Mouse (Mus musculus) bone marrow macrophage, adult 2 months (primary cell): ENCODE results near the gene Podxl2. TPM values are rescaled to one million over a fixed set of nuclear protein-coding genes. Genes with fewer than 3 reads are reported as not detected.

Experiments used
- H3K27ac ChIP-seq: 2 replicates; pipeline ENCODE4 v1.5.1; 2012; ENCODE audit warnings: low read depth, low read length; ENCODE audit not compliant: insufficient read depth
- H3K4me1 ChIP-seq: 2 replicates; pipeline ENCODE4 v1.6.1; 2012; ENCODE audit warnings: low read length; ENCODE audit not compliant: control insufficient read depth, insufficient read depth
- H3K4me3 ChIP-seq: 2 replicates; pipeline ENCODE4 v1.5.1; 2012; ENCODE audit warnings: mild to moderate bottlenecking, low read length, moderate library complexity; ENCODE audit not compliant: insufficient read depth
- CTCF ChIP-seq: IDR thresholded peaks from 2 replicates; pipeline ENCODE4 v1.5.1; 2012; ENCODE audit warnings: low read depth, mild to moderate bottlenecking, low read length, moderate library complexity
- POLR2A ChIP-seq: IDR thresholded peaks from 2 replicates; pipeline ENCODE4 v1.6.1; 2012; ENCODE audit warnings: mild to moderate bottlenecking, low read depth, low read length, borderline replicate concordance
- polyA plus RNA-seq: library from polyadenylated mRNA; stranded (reverse); fragments of >200 nt; gene quantifications from 2 replicates; pipeline ENCODE4 v1.2.4, GENCODE M21; 2012; ENCODE audit not compliant: missing spikeins, insufficient read depth, insufficient read length

Gene Podxl2
- 1.9 TPM in 1 of 2 replicates, not detected in the other for polyA plus RNA-seq

DNA sequence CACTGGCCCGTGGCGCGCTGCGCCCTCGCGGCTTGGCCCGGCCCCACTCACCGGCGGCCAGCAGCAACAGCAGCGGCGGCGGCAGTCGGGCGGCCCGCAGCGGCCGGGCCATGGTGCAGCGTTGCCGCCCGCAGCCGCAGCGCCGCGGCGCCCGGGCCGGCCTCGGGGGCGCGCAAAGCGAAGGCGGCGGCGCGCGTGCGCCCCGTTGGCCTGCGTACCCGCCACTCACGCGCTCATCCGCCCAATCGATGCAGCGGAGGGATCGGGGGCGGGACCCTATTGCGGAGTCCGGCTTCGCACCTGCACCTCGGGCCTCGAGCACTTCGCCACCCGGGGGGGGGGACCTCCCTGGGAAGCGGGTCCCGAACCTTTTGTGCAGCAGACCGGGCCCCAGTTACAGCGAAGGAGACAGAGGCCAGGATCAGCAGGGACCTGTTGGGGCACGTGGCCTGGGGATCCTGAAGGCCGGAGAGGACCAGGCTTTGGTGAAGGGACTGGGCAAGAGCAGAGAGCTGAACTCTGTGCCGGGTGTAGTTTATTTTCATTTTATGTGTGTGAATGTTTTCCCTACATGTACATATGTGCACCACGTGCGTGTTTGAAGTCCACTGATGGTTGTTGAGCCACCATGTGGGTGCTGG lies at the start of gene Podxl2:
TSS of gene Podxl2 (minus strand) at position 177 of the 641 bp plus-strand sequence.
- Histone ChIP-seq H3K27ac (no peak within 1 kb of the TSS), H3K4me3 (peak within 1 kb of the TSS; percentile 37), H3K4me1 (no peaks in the 10 kb centered on the region)
- TF ChIP-seq POLR2A (no peak), CTCF (no peak)

DNA sequence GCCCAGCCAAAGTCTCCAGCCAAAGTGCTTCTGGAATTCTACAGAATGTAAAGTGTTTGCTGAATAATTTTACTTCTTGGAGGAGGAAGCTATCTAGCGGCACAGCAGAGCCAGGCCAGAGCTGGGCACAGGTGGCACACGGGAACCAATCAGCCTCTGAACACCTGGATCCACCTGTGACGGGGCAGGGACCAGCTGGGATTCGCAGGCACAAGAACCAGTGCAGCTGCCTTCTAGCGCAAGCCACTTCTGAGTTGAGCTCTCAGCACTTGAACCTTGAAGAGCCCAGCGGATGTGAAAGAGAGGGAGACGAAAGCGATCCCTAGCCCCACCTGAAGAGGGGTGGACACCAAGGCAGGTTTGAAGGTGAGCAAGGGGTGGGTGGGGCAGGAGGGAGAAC lies 44.0 kb upstream of the Podxl2 start:
- no peak overlapping the region for H3K27ac ChIP-seq
- TF ChIP-seq CTCF, result no peak
- TF ChIP-seq POLR2A, result no peak
- no peak overlapping the region for H3K4me3 ChIP-seq
- 0 out of 2 replicates have a peak, but pooled peaks cover 5% of the 10 kb centered on the region for H3K4me1 ChIP-seq

DNA sequence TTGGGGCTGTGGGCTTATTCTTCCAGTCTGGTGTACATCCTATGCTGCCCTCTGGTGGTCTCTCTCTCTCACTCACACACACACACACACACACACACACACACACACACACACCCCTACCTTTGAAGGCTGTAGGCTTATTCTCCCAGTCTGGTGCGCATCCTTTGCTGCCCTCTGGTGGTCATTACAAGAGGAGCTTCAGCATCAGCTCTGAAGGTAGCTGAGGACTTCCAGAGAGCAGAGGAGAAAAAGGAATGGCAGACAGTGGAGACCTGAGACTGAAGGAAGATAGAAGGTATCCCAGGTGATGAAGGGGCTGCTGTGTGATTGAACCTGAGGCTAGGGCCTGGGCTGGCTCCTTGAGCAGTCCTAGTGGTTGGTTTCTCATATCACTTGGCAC lies 41.3 kb upstream of the Podxl2 start:
- peak; percentile 60 for TF ChIP-seq CTCF
- no peak for TF ChIP-seq POLR2A
- no peak overlapping the region for H3K4me3 ChIP-seq
- 0 out of 2 replicates have a peak, but pooled peaks cover 3% of the 10 kb centered on the region for H3K4me1 ChIP-seq
- H3K27ac ChIP-seq, result no peak overlapping the region

DNA sequence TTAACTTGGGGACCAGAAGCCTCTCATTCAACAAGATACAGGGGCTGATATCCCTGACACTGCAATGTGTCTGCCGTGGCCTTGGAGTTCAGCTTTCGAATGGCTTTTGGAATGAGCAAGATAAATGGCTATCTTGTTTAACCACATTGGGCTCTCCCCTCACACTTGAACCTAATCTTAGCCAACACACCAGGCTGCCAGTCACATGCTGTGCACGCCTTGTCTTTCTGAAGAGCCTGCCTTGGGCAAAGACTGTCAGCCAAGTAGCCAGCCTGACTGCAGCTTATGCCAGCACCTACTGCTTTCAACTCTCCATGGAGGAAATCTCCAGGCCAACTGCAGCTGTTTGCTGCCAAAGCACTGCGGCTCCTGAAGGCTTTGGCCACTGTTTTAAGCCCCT lies 40.7 kb upstream of the Podxl2 start:
- TF ChIP-seq POLR2A (no peak), CTCF (no peak)
- Histone ChIP-seq H3K4me1 (0 out of 2 replicates have a peak, but pooled peaks cover 3% of the 10 kb centered on the region), H3K27ac (no peak overlapping the region), H3K4me3 (no peak overlapping the region)

DNA sequence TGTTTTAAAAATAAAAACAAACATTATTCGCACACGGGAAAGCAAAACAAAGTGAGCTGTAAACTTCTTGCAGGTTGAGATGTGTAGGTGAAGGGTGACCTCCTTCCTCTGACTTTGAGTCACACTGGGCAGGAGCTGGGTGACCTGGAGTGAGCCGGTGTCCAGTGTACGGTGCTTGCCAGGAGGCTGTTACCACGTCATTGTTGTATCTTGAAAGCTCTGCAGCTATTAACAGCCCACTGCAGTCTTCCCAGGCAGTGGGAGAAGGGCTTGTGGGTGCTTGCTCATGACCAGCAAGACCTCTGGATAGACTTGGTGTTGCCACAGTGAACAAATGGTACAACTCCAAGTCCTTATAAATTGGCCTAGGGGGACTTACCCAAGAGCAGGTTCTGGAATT lies 40.0 kb upstream of the Podxl2 start:
- no peak for TF ChIP-seq CTCF
- TF ChIP-seq POLR2A, result no peak
- Histone ChIP-seq H3K4me1 (no peaks in the 10 kb centered on the region), H3K4me3 (no peak overlapping the region), H3K27ac (no peak overlapping the region)

DNA sequence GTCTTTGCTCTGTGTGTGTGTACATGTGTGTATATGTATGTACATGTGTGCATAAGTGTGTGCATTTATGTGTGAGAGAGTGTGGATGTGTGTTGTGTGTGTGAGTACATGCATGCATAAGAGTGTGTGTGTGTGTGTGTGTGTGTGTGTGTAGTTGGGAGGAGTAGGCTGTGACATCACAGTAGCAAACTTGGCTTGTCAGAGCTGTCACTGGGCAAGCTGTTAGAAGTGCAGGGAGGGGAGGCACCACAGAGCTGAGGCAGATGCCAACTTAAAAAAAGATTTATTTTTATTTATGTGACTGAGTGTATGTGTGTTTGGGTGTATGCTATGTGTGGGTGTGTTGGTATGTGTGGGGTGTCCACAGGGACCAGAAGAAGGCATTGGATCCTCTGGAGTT lies 38.6 kb upstream of the Podxl2 start:
- no peaks in the 10 kb centered on the region for H3K4me1 ChIP-seq
- TF ChIP-seq POLR2A (no peak), CTCF (no peak)
- H3K4me3 ChIP-seq, result no peak overlapping the region
- no peak overlapping the region for H3K27ac ChIP-seq

DNA sequence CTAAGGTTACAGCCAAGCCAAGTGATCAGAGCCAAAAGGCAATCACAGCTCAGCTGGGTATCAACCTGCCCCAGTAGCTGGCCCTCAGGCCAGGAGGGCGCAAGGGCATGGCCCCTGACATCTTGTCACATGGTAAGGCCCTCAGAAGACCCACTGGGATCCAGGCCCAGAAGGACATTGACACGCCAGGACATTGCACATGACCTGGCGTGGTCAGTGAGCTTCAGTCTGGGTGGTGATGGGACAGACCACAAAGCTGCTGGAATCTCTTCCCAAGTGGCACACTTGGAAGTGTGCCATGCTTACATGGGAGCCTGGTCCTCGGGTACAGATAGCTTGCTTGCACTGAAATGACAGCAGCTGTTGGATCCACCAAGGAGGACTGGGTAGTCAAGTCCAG lies 38.2 kb upstream of the Podxl2 start:
- Histone ChIP-seq H3K27ac (no peak overlapping the region), H3K4me1 (no peaks in the 10 kb centered on the region), H3K4me3 (no peak overlapping the region)
- TF ChIP-seq POLR2A, result no peak
- no peak for TF ChIP-seq CTCF

DNA sequence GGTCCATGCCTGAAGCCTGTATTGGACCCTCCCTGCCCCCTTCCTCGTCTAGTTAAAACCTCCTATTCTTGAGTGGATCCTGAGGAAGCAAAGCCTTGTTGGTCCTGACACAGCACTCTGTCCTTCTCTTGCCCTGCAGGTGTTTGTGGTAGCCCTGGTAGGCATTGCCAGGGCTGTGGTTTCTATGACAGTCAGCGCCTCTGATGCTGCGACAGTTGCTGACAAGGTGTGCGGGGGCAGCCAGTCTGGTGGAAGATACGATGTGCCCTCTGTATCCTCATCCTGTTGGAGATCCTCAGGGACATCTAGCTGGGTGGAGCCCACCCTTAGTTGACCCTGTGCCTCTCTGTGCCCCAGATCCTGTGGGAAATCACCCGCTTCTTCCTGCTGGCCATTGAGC lies 34.3 kb upstream of the Podxl2 start:
- Histone ChIP-seq H3K4me3 (no peak overlapping the region), H3K4me1 (peaks cover 24% of the 10 kb centered on the region), H3K27ac (no peak overlapping the region)
- TF ChIP-seq CTCF (no peak), POLR2A (no peak)

DNA sequence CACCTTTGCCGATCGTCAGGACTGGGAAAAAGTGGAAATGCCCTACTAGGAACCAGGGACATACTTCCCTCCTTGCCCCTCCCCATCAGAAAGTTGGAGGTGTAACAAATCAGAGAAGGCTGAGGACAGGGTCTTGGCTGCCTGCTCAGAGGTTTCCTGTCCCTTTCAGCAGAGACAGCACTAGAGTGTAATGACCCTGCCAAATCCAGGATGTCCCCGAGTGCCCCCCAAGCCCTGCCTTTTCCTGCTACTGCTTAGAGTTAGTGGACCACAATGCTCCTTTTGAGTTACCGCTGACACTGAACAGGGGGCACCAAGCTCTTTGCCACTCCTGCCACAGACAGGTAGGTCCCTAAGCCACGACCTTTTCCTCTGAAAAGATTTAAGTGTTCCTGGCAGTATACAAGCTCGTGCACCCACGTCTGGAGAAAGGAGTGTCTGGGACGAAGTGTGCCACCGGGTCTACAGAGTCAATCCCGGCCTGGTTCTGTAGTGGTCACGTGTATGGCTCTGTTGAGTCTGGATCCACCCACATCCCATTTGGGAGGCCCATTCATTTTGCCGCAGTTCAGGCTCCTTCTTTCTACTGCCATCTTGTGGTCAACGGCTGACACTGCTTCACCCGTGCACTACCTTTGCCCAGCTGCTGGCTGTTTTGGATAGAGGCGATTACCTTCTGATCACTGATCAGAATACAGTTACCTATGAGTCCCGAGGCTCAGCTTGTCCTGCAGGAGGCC lies 31.7 kb upstream of the Podxl2 start:
- no peak for TF ChIP-seq POLR2A
- peak; percentile 49; the same call in 1 of the 2 replicates for TF ChIP-seq CTCF
- Histone ChIP-seq H3K4me3 (no peak overlapping the region), H3K4me1 (peaks cover 25% of the 10 kb centered on the region), H3K27ac (no peak overlapping the region)

DNA sequence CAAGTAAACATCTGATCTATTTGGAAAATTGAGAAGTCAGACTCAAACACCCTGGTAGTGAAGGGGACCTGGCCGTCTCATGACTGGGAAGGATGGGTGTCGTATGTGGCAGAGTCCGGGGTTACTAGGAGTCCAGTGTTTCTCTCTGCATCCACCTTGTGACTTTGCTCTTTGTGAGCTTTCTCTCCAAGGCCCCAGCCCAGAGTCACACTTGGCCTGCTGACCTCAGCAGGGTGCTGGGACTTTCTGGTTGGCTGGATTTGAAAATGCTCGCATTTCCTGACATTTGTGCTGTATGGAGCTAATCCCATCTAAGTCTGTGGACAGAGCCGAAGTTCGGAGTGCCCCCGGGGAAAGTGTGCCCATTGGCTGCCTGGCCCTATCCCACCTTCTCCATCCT lies 30.2 kb upstream of the Podxl2 start:
- Histone ChIP-seq H3K4me1 (peaks cover 30% of the 10 kb centered on the region), H3K27ac (peak overlapping the region; percentile 78), H3K4me3 (peak overlapping the region; percentile 13; the same call in 1 of the 2 replicates)
- no peak for TF ChIP-seq CTCF
- TF ChIP-seq POLR2A, result no peak
